Mouse (Mus musculus): ENCODE data around the gene Slc38a3. TPM values are rescaled to one million over a fixed set of nuclear protein-coding genes. Genes with fewer than 3 reads are reported as not detected.

The Slc38a3 gene
- total and polyA plus RNA-seq, 2 experiments from 2014 or later = 4.0 to 16.9 TPM

GRCm38 (mm10) chr9:107633661-107634405, 35.5 kb downstream of the Slc38a3 start:
- WGBS = under 1% methylated on average over 15 of the region's 15 CpGs
- no peak for DNase-seq (ENCODE audit: low spot score)
- Histone ChIP-seq H3K27ac (ENCODE audit: low read depth) (peak overlapping the region; percentile 94), H3K9me3 (replicated peaks; ENCODE audit: control insufficient read depth, low read length) (no peaks in the 10 kb centered on the region), H3K9ac (replicated peaks; ENCODE audit: low read depth, low read length) (peak overlapping the region; percentile 89), H3K27me3 (ENCODE audit: control insufficient read depth, insufficient read depth, low read length) (no peaks in the 10 kb centered on the region), H3K4me2 (ENCODE audit: low read depth, low read length) (peak overlapping the region; percentile 80), H3K4me3 (ENCODE audit: low read depth, low read length) (peak overlapping the region; percentile 85), H3K4me1 (ENCODE audit: control insufficient read depth, insufficient read depth) (peaks cover 33% of the 10 kb centered on the region), H3K36me3 (replicated peaks; ENCODE audit: control insufficient read depth, insufficient read depth, low read length) (0 out of 2 replicates have a peak, but pooled peaks cover 6% of the 10 kb centered on the region)
- TF ChIP-seq CTCF (IDR thresholded peaks at IDR 0.05; ENCODE audit: low read depth) = no peak
- no peak for TF ChIP-seq EP300 (IDR thresholded peaks at IDR 0.05; ENCODE audit: low read depth)
- peak; percentile 5; the same call in 1 of the 2 replicates for ATAC-seq (ENCODE audit: insufficient read depth, low read depth)

DNA sequence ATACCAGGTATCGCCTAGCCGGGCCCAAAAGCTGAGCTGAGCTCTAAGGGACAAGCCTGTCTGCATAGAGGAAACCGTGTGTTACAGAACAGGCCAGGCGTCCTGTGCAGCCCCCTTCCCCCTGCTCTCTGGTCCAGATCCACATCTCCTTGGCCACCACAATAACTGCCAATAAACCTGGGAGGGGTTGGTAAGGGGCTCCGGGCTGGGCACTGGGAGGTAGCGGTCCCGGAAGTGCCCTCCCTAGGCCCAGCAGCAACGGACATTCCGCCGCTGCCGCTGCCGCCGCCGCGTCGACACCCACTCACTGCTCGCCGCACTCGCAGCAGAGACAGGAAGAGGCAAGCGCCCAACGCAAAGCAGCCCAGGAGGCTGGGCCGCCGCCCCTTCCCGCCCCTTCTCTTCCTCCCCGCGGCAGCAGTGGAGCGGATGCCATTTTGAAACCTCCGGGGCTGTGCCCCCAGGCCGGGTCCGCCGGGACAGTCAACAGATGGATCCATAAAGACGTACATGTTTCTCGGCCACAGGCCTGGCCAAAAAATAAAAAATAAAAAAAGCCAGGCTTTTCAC, 36.2 kb downstream of the Slc38a3 start:
- H3K27ac ChIP-seq (ENCODE audit: low read depth) = peak overlapping the region; percentile 94
- peak overlapping the region; percentile 89 for H3K9ac ChIP-seq (replicated peaks; ENCODE audit: low read depth, low read length)
- H3K4me3 ChIP-seq (ENCODE audit: low read depth, low read length) = peak overlapping the region; percentile 85
- no peaks in the 10 kb centered on the region for H3K9me3 ChIP-seq (replicated peaks; ENCODE audit: control insufficient read depth, low read length)
- DNase-seq (ENCODE audit: low spot score) (peak; percentile 88), ATAC-seq (ENCODE audit: insufficient read depth, low read depth) (peak; percentile 45)
- H3K4me1 ChIP-seq (ENCODE audit: control insufficient read depth, insufficient read depth) = peaks cover 38% of the 10 kb centered on the region
- no peak for TF ChIP-seq CTCF (IDR thresholded peaks at IDR 0.05; ENCODE audit: low read depth)
- TF ChIP-seq EP300 (IDR thresholded peaks at IDR 0.05; ENCODE audit: low read depth) = no peak; the same call in 1 of the 2 replicates
- WGBS = 2% methylated on average over 33 of the region's 33 CpGs
- 0 out of 2 replicates have a peak, but pooled peaks cover 6% of the 10 kb centered on the region for H3K36me3 ChIP-seq (replicated peaks; ENCODE audit: control insufficient read depth, insufficient read depth, low read length)
- peak overlapping the region; percentile 80 for H3K4me2 ChIP-seq (ENCODE audit: low read depth, low read length)
- H3K27me3 ChIP-seq (ENCODE audit: control insufficient read depth, insufficient read depth, low read length) = no peaks in the 10 kb centered on the region

DNA sequence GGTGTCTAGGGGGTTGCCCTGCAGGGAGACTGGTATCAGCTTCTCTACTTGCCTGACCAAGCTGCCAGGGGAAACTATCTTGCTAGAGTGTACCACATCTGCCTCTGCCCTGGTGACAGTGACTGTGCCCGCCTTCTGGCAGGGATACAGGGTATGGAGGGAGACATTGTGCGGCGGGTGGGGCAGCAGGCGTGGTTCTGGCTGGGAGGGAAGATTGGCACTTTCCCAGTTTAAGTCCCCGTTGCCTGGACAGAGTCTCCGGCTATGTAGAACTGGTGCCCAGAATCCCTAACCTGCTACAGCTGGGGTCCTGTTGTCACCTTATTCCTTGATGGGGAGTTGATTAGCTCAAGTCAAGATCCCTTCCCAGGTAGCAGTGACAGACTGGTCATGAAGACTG, 36.9 kb downstream of the Slc38a3 start:
- Histone ChIP-seq H3K9me3 (replicated peaks; ENCODE audit: control insufficient read depth, low read length) (no peaks in the 10 kb centered on the region), H3K4me3 (ENCODE audit: low read depth, low read length) (peak overlapping the region; percentile 85), H3K9ac (replicated peaks; ENCODE audit: low read depth, low read length) (peak overlapping the region; percentile 89), H3K4me1 (ENCODE audit: control insufficient read depth, insufficient read depth) (peaks cover 45% of the 10 kb centered on the region), H3K36me3 (replicated peaks; ENCODE audit: control insufficient read depth, insufficient read depth, low read length) (0 out of 2 replicates have a peak, but pooled peaks cover 6% of the 10 kb centered on the region), H3K27ac (ENCODE audit: low read depth) (peak overlapping the region; percentile 94), H3K27me3 (ENCODE audit: control insufficient read depth, insufficient read depth, low read length) (no peaks in the 10 kb centered on the region), H3K4me2 (ENCODE audit: low read depth, low read length) (peak overlapping the region; percentile 80)
- 8% methylated on average over 6 of the region's 6 CpGs for WGBS
- DNase-seq (ENCODE audit: low spot score) = peak; percentile 65
- TF ChIP-seq CTCF (IDR thresholded peaks at IDR 0.05; ENCODE audit: low read depth) (no peak), EP300 (IDR thresholded peaks at IDR 0.05; ENCODE audit: low read depth) (no peak)
- no peak for ATAC-seq (ENCODE audit: insufficient read depth, low read depth)

DNA sequence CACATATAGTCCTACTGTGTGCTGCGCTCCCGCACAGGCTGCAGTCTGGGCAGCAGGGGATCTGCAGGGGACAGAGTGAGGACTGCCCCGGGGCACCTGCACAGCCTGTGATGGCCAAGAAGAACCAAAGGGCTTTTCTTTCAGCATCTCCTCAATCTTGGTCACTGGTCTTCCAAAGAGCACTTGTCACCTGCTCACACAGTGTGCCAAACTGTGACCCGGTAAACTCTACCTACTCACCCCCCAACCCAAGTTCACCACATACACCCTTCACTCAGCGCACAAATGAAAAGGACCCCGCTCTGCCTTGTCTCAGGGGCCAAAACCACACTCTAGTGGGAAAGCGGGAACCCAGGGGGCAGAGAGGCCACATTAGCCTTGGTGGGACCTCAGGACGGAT, 37.5 kb downstream of the Slc38a3 start:
- Histone ChIP-seq H3K27ac (ENCODE audit: low read depth) (peak overlapping the region; percentile 94), H3K4me2 (ENCODE audit: low read depth, low read length) (peak overlapping the region; percentile 80), H3K27me3 (ENCODE audit: control insufficient read depth, insufficient read depth, low read length) (no peaks in the 10 kb centered on the region), H3K4me3 (ENCODE audit: low read depth, low read length) (peak overlapping the region; percentile 85; the same call in 1 of the 2 replicates), H3K36me3 (replicated peaks; ENCODE audit: control insufficient read depth, insufficient read depth, low read length) (0 out of 2 replicates have a peak, but pooled peaks cover 6% of the 10 kb centered on the region), H3K9ac (replicated peaks; ENCODE audit: low read depth, low read length) (peak overlapping the region; percentile 89; the same call in 1 of the 2 replicates), H3K4me1 (ENCODE audit: control insufficient read depth, insufficient read depth) (peaks cover 51% of the 10 kb centered on the region), H3K9me3 (replicated peaks; ENCODE audit: control insufficient read depth, low read length) (no peaks in the 10 kb centered on the region)
- no peak for ATAC-seq (ENCODE audit: insufficient read depth, low read depth)
- DNase-seq (ENCODE audit: low spot score) = no peak
- 85% methylated on average over 8 of the region's 8 CpGs for WGBS
- TF ChIP-seq CTCF (IDR thresholded peaks at IDR 0.05; ENCODE audit: low read depth) (no peak), EP300 (IDR thresholded peaks at IDR 0.05; ENCODE audit: low read depth) (no peak)

- no peak for ATAC-seq (ENCODE audit: insufficient read depth, low read depth)
- TF ChIP-seq EP300 (IDR thresholded peaks at IDR 0.05; ENCODE audit: low read depth) (no peak), CTCF (IDR thresholded peaks at IDR 0.05; ENCODE audit: low read depth) (no peak)
- no peaks in the 10 kb centered on the region for H3K9me3 ChIP-seq (replicated peaks; ENCODE audit: control insufficient read depth, low read length)
- whole genome bisulfite sequencing = 57% methylated on average over 9 of the region's 9 CpGs
- peak overlapping the region; percentile 80 for H3K4me2 ChIP-seq (ENCODE audit: low read depth, low read length)
- no peaks in the 10 kb centered on the region for H3K27me3 ChIP-seq (ENCODE audit: control insufficient read depth, insufficient read depth, low read length)
- no peak overlapping the region; the same call in 1 of the 2 replicates for H3K4me3 ChIP-seq (ENCODE audit: low read depth, low read length)
- H3K36me3 ChIP-seq (replicated peaks; ENCODE audit: control insufficient read depth, insufficient read depth, low read length) = 0 out of 2 replicates have a peak, but pooled peaks cover 6% of the 10 kb centered on the region
- H3K27ac ChIP-seq (ENCODE audit: low read depth) = peak overlapping the region; percentile 94
- no peak for DNase-seq (ENCODE audit: low spot score)
- H3K4me1 ChIP-seq (ENCODE audit: control insufficient read depth, insufficient read depth) = peaks cover 55% of the 10 kb centered on the region
- H3K9ac ChIP-seq (replicated peaks; ENCODE audit: low read depth, low read length) = no peak overlapping the region
Measured at GRCm38 (mm10) chr9:107631311-107631826, 38.0 kb downstream of the Slc38a3 start.

All from heart, postnatal 0 days (tissue).